ENCODE assay signal across 9 mouse cellular contexts in genomic region chr10:21789847-21790530, GRCm38 (mm10).
DNase-seq lines count a peak whose midpoint lies in the region.
"Had no signal": no experiment of that assay in that cellular context is flagged by ENCODE, and none has a peak within 500 bp of the region (broad histone marks: within the 10 kb centered on the region; RNA-seq: fewer than 3 reads in every experiment).

No protein-coding gene starts in this region.

- DNase-seq in adrenal gland, adult (ENCODE audit: inconsistent age in 2 of 2, low spot score in 1 of 2) = peak; percentile 53 to 84
- no peak for DNase-seq in adrenal gland, postnatal 4 days (ENCODE audit: low spot score in 2 of 2)
- DNase-seq in urinary bladder, postnatal 25 days (ENCODE audit: low spot score) = peak; percentile 25
- DNase-seq in urinary bladder, postnatal 4 days (ENCODE audit: low spot score in 2 of 2) = no peak
- peak; percentile 21 for DNase-seq in kidney, adult 9 months
- no peak for DNase-seq in cerebellum, postnatal 25 days
- no peak for DNase-seq in embryo, embryonic 9.5 days (ENCODE audit: extremely low spot score)
- no peak for DNase-seq in cerebellum, adult 11-12 months
- DNase-seq: thymus, postnatal 14 days had no signal

Comparison
In these comparisons a context has a peak if more than half of its experiments do, and no peak if none do; other contexts are left out.
1. DNase-seq: peak in adrenal gland, adult (2 of 2), urinary bladder, postnatal 25 days (single experiment) and kidney, adult 9 months (single experiment); none in adrenal gland, postnatal 4 days (0 of 2), urinary bladder, postnatal 4 days (0 of 2), cerebellum, postnatal 25 days (0 of 2), embryo, embryonic 9.5 days (single experiment) and cerebellum, adult 11-12 months (single experiment).